Mouse (Mus musculus) urinary bladder, postnatal 36 days (tissue): Measurements from ENCODE around the gene Cckar.

Experiments used
- DNase-seq, 2 experiments: peaks; one replicate each; pipeline ENCODE4 v3.0.0; 2022; ENCODE audit warnings: low spot score in 2 of 2, mixed read lengths in 1 of 2

The Cckar gene

DNA sequence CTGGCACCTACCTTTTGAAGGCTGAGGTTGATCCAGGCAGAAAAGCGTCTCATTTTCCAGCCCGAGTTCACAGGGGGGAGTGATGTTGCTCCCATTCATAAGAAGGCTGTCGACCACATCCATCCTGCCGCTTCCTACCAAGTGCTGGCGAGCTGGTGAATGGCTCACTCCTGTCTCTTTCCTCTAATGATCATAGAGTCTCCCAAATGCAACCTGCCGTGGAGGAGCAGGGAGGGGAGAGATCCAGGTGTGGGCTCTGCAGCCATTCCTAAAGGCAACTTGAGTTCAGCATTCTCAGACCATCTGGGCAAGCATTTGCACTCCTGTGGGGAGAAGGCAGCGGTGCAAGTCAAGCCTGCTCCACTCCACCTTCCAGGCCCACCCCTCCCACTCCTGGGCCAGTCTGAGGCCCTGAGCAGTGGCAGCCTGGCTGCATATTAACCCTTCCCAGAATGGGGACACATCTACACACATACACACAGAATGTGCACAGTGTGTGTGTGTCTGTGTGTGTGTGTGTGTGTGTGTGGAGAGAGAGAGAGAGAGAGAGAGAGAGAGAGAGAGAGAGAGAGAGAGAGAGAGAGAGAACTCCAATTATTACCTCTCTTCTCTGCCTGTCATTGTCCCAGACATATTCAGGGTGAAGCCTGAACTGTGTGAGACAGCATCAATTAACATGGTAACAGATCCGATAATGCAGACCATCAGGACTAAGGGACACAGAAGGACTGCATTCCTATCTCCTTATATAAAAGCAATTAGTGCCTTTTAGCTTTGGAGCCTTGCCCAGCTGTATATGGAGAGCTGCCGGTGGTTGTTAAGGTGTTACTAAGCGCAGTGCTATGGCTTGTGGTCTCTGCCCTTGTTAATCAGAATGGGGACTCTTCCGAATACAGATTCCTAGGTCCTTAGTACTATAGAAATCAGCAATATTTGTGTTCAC, at the start of gene Cckar:
Gene Cckar (minus strand): TSS at position 471 of the 943 bp plus-strand sequence.
- no peak for DNase-seq

GRCm38 (mm10) chr5:53744061-53744460, 36.6 kb upstream of the Cckar start:
- no peak for DNase-seq

- DNase-seq = no peak
Measured at GRCm38 (mm10) chr5:53732933-53733332, 25.4 kb upstream of the Cckar start.

- DNase-seq = no peak
Measured at GRCm38 (mm10) chr5:53727606-53728005, 20.1 kb upstream of the Cckar start.

- DNase-seq = no peak
Measured at GRCm38 (mm10) chr5:53726011-53726410, 18.5 kb upstream of the Cckar start.

GRCm38 (mm10) chr5:53716462-53716861, 9.0 kb upstream of the Cckar start:
- no peak for DNase-seq

GRCm38 (mm10) chr5:53711277-53711676, 3.8 kb upstream of the Cckar start:
- DNase-seq = no peak

GRCm38 (mm10) chr5:53708191-53708590, 686 bp upstream of the Cckar start:
- DNase-seq = no peak

DNA sequence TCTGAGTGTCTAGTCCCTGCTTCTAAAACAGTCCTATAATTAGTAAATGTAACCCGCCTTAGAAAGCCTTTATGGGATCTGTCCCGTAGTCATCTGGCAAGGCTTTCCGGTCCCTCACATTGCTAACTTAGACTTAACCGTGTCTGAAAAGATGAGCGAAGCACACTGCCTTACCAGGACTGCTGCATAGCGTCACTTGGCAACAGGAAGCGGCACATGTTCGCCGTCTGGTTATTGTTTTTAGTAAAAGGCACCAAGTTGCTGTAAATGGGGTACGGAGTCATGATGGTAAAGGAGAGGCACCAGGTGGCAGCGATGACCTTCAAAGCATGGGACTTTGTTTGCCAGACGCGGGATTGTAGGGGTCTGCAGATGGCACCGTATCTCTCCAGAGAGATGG, 4.8 kb downstream of the Cckar start:
- DNase-seq = no peak

DNA sequence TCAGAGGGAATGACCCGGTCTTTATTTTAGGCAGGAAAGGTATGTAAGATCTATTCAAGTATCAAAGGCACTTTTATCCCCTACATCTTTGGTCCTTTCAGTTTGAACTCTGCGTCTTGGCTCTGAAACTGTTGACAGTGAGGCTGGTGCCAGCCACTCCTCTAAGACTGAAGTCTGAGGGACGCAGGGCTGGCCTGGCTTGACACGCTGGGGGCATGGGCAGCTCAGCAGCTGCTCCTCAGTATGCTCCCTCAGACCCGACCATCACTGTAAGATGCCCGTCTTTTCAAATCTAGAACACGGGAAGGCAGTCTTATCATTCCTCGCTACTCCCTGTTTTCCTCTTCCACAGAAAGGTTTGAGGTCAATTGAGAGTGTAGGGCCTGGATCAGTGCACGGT, 9.7 kb downstream of the Cckar start:
- DNase-seq = no peak

GRCm38 (mm10) chr5:53696701-53697100, 10.8 kb downstream of the Cckar start:
- no peak for DNase-seq

GRCm38 (mm10) chr5:53692662-53693061, 14.8 kb downstream of the Cckar start:
- DNase-seq = no peak

DNA sequence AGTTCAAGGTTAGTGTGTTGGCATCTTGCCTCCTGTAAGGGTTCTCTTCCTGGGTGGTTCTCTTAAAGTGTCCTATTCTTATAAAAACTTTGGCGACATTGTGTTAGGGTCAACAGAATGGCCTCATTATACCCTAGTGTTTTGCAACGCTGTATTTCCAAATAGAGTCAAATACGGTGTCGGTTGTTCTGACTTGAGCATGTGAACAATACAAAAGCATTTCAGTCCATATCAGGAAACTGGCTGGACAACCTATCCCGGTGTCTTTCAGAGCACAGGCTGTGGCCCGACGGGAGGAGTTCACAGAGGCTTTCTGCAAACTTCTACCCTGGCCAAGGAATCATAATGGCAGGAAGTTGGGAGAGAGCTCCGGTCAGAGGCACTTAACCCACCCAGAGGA, 15.4 kb downstream of the Cckar start:
- DNase-seq = no peak

DNA sequence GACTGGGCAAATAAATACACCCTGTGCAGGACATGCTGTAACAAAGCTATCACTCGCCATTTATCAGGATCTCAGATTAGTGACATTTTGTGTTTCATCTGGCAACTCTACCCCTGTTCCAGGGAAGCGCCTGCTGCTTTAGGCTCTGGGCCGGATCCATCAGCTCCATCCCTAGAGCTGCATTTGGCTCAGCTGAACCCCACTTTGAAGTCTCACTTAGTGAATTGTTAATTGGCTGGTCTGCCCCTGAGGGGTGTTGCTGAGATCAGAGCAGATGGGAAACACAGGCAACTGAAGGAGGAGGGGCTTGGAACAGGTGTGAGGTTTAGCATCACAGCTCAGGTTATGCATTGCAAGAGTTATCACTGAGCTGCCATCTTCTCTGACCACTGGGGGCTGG, 15.9 kb downstream of the Cckar start:
- no peak for DNase-seq

- no peak for DNase-seq
Measured at GRCm38 (mm10) chr5:53688326-53688725, 19.2 kb downstream of the Cckar start.

GRCm38 (mm10) chr5:53686379-53686778, 21.1 kb downstream of the Cckar start:
- DNase-seq = no peak

DNA sequence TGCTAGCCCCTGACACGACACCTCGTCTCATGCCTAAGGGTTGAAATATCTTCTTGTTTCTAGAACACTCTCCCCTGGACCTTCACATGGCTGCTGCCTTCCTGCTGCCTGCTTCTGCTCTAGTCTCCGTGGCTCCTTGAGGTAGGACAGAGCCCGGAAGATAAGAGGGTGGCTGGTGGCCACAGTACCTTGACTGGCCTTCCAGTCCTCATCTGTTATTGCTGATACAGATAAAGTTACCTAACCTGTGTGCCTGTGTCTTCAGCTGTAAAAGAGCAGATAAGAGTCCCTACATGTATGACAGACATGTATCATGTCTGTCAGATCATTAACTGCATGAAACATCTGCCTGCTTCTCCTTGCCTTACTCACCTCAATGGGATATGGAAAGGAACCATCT, 21.9 kb downstream of the Cckar start:
- no peak for DNase-seq

DNA sequence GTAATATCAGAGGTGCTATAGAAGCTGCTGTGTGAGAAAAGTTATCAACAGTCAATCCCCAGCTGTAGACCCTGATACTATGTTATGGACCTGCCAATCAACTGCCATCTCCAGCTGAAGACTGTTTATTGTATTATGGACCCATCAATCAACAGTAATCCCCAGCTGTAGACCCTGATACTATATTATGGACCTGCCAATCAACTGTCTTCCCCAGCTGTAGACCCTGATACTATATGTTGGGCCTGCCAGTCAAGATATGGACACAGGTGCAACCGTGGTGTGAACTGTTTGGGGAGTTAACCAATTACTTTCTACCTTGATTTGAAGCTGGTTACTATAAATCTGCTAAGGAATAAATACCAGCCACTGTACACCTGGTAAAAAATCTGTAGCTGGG, 23.1 kb downstream of the Cckar start:
- DNase-seq = no peak

DNA sequence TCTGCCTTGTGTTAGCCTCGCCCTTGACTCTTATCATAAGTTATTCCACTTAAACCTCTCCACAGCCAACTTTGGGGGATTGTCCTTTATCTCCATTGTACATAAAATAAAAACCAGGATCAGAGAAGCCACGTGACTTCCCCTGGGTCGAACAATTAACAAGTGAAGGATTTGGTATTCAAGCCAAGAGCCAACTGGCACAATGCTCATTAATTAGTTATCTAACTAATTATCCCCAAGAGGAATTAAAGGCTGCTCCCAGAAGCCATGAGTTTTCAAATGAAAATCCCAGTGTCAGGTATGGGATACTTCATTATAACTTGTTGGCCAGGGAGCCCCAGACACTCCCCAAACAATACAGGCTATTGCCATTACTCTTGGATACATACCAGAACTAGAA, 23.6 kb downstream of the Cckar start:
- DNase-seq = no peak

DNA sequence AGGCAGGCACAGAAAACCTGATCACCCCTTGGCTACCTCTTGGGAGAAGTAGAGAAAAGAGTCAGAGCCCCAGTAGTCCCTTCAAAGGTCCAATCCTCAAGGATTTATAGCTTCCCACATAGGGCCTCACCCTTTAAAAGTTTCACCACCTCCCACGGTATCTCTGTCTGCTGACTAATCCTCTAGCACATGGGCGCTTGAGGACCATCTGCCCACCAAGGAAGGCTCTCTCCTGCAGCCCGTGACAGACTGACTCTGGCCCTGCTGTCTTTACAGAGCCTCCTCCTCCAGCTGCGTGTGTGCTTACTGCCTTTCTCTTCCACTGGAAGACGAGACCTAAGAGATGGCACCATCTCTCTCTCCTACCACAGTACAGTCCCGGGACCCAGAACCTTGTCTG, 27.9 kb downstream of the Cckar start:
- no peak for DNase-seq

- DNase-seq = no peak
Measured at GRCm38 (mm10) chr5:53678036-53678767, 29.3 kb downstream of the Cckar start.

DNA sequence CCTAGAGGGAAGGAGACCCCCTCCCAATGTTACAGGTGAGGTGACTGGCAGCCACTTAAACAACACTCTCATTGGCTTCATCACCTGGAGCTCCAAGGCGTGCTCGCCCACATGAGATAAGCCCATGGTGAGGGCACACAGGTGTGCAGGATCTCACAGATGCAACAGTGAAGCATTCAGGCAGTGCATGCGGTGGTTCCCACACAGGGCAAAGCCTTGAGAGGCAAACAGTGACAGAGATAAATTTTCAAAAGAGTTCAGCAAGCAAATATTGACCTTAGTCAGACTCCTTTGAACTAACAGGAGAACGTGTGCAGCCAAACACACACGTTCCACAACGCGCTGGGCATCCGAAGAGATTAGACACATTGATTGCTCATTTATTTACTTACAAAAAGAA, 30.8 kb downstream of the Cckar start:
- no peak for DNase-seq
